Mouse (Mus musculus) spleen, adult 2 months (tissue): ENCODE measurements around the gene Ccdc125.

Source experiments
- CTCF ChIP-seq: fragments of 200-500 bp; IDR thresholded peaks from 2 replicates; pipeline ENCODE4 v1.5.1; 2011; ENCODE audit warnings: mild to moderate bottlenecking, inconsistent platforms; ENCODE audit not compliant: insufficient read depth, insufficient read length, insufficient replicate concordance; ENCODE audit errors: extremely low read depth
- POLR2A ChIP-seq: fragments of 200-500 bp; IDR thresholded peaks from 2 replicates; pipeline ENCODE4 v1.6.1; 2011; ENCODE audit warnings: low read depth, low read length, inconsistent platforms

DNA sequence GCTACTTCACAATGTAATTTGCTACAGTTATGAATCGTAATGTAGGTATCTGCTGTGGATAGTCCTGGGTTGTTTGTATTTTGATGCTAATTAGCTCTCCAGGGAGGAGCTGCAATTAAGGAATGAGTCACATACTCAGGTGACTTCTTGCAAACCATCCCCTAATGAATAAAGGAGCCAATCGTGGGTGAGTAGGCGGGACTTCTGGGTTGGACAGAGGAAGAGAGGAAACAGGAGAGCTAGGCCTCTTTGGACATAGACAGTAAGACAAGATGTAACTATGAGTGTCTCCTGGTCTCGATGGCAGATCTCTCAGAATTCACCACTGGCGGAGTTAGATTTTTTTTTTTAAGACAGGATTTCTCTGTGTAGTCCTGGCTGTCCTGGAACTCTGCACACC is 52.1 kb downstream of the Ccdc125 start:
- no peak for TF ChIP-seq CTCF
- no peak for TF ChIP-seq POLR2A
